Mouse (Mus musculus) heart, adult 2 months (tissue): Measurements from ENCODE around the gene Slc16a14. TPM values are rescaled to one million over a fixed set of nuclear protein-coding genes. Genes with fewer than 3 reads are reported as not detected.

Experiments
- DNase-seq, 2 experiments: peaks; one replicate each; pipeline ENCODE4 v3.0.0; 2021
- H3K27ac ChIP-seq: fragments of 200-600 bp; 2 replicates; pipeline ENCODE4 v1.8.1; 2022
- H3K27me3 ChIP-seq: fragments of 200-500 bp; 2 replicates; pipeline ENCODE4 v1.6.1; 2012; ENCODE audit warnings: mild to moderate bottlenecking, low read length, inconsistent platforms, mixed read lengths; ENCODE audit not compliant: control insufficient read depth, insufficient read depth
- H3K36me3 ChIP-seq: fragments of 200-500 bp; 2 replicates; pipeline ENCODE4 v1.6.1; 2012; ENCODE audit warnings: low read length, inconsistent platforms; ENCODE audit not compliant: control insufficient read depth, insufficient read depth
- H3K4me1 ChIP-seq: fragments of 200-500 bp; 2 replicates; pipeline ENCODE4 v1.6.1; 2011; ENCODE audit warnings: low read length; ENCODE audit not compliant: control insufficient read depth, insufficient read depth
- H3K4me3 ChIP-seq: fragments of 200-600 bp; 2 replicates; pipeline ENCODE4 v1.8.1; 2022
- H3K79me2 ChIP-seq: fragments of 200-500 bp; replicated peaks from 2 replicates; pipeline ENCODE4 v1.6.1; 2012; ENCODE audit warnings: mild to moderate bottlenecking, inconsistent platforms, low read length, moderate library complexity, mixed read lengths; ENCODE audit not compliant: control insufficient read depth, insufficient read depth
- H3K9ac ChIP-seq: fragments of 200-500 bp; 2 replicates; pipeline ENCODE4 v1.6.1; 2012; ENCODE audit warnings: low read depth, mild to moderate bottlenecking, control low read depth, inconsistent platforms, low read length, mixed read lengths
- CTCF ChIP-seq: fragments of 200-600 bp; IDR thresholded peaks from 2 replicates; pipeline ENCODE4 v1.8.1; 2022; ENCODE audit warnings: antibody characterized with exemption, mild to moderate bottlenecking, moderate library complexity
- EP300 ChIP-seq: fragments of 200-500 bp; IDR thresholded peaks from 2 replicates; pipeline ENCODE4 v1.6.1; 2011; ENCODE audit warnings: low read depth, low read length, control low read depth; ENCODE audit not compliant: insufficient read depth
- POLR2A ChIP-seq: fragments of 200-500 bp; IDR thresholded peaks from 2 replicates; pipeline ENCODE4 v1.6.1; 2011; ENCODE audit warnings: mild to moderate bottlenecking, low read depth, low read length, control low read depth; ENCODE audit not compliant: insufficient read depth
- WGBS: fragments of 180-500 bp; shearing (Covaris S2); methylation state at CpG from one replicate; pipeline ENCODE4 v1.1.7; 2018; 5-methylcytosine and 5-hydroxymethylcytosine counted together
- intact Hi-C: fragments of 180-260 bp; cut with DNase I; formaldehyde crosslinking; loops from one replicate; pipeline ENCODE4 v1.15.1; 2025
- polyA plus RNA-seq: library from polyadenylated mRNA; depleted of rRNA; stranded (reverse); fragments of >200 nt; gene quantifications from 2 replicates; pipeline ENCODE4 v1.2.3, GENCODE M21; 2012
- total RNA-seq, 2 experiments: library from RNA; stranded (reverse); gene quantifications; 2 replicates each; pipeline ENCODE4 v1.2.3; 2021

Gene Slc16a14
- total and polyA plus RNA-seq, 3 experiments, result 0.10 to 0.48 (median 0.23) TPM

DNA sequence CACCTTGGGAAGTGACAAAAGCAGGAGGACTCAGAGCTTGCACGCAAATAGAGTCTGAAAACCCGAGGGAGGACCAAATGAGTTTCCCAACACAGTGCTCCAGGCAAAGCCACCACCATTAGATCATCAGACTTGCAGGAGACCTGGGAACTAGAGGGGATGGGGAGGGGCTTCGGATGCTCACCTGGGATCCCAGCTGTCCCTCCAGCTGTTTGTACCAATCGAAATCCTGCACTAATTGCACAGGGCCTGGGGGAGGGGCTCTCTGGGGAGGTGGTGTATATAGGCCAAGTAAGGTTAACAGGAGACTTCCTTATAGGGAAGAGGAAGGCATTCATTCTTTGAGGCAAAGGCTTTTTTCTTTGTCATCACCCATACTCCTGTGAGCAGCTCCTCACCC, 66.1 kb downstream of the Slc16a14 start:
- H3K4me3 ChIP-seq, result no peak overlapping the region
- H3K27ac ChIP-seq, result no peak overlapping the region
- H3K9ac ChIP-seq, result no peak overlapping the region
- H3K79me2 ChIP-seq, result no peaks in the 10 kb centered on the region
- no peaks in the 10 kb centered on the region for H3K4me1 ChIP-seq
- no peak for TF ChIP-seq POLR2A
- no peak for TF ChIP-seq EP300
- no peak for TF ChIP-seq CTCF
- WGBS, result 62% methylated on average over 4 of the region's 4 CpGs
- no peak for DNase-seq
- no peaks in the 10 kb centered on the region for H3K36me3 ChIP-seq
- H3K27me3 ChIP-seq, result no peaks in the 10 kb centered on the region
- intact Hi-C loops, result no loop called here

GRCm38 (mm10) chr1:84868311-84868710, 66.6 kb downstream of the Slc16a14 start:
- H3K4me3 ChIP-seq, result no peak overlapping the region
- no peaks in the 10 kb centered on the region for H3K79me2 ChIP-seq
- no peaks in the 10 kb centered on the region for H3K27me3 ChIP-seq
- H3K36me3 ChIP-seq, result no peaks in the 10 kb centered on the region
- TF ChIP-seq CTCF (no peak), POLR2A (no peak), EP300 (no peak)
- H3K9ac ChIP-seq, result no peak overlapping the region
- DNase-seq, result no peak
- intact Hi-C loops, result no loop called here
- no peak overlapping the region for H3K27ac ChIP-seq
- H3K4me1 ChIP-seq, result no peaks in the 10 kb centered on the region

GRCm38 (mm10) chr1:84866706-84867230, 68.2 kb downstream of the Slc16a14 start:
- Histone ChIP-seq H3K4me3 (no peak overlapping the region), H3K79me2 (no peaks in the 10 kb centered on the region), H3K36me3 (no peaks in the 10 kb centered on the region), H3K27me3 (no peaks in the 10 kb centered on the region), H3K4me1 (no peaks in the 10 kb centered on the region), H3K9ac (no peak overlapping the region), H3K27ac (no peak overlapping the region)
- no peak for DNase-seq
- intact Hi-C loops, result no loop called here
- TF ChIP-seq EP300 (no peak), POLR2A (no peak), CTCF (no peak)
- WGBS, result 96% methylated on average over 3 of the region's 3 CpGs

DNA sequence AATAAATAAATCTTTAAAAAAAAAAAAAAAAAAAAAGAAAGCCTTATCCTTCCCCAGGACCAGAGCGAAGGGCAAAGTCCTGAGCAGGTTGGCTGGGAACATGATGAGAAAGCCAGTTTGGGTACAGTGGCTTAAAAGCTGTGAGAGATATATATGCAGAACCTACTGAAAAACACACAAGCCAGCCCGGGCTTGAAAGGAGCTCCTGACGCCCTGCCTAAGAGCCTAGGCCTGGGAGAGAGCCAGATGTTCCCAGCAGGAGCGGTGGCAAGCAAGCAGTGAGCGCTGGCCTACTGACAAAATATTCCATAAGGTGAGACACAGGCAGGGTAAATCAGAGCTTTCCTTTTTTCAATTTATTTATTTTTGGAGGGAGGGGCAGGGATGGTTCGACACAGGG, 68.7 kb downstream of the Slc16a14 start:
- Histone ChIP-seq H3K36me3 (no peaks in the 10 kb centered on the region), H3K79me2 (no peaks in the 10 kb centered on the region), H3K9ac (no peak overlapping the region), H3K4me1 (no peaks in the 10 kb centered on the region), H3K4me3 (no peak overlapping the region), H3K27me3 (no peaks in the 10 kb centered on the region), H3K27ac (no peak overlapping the region)
- DNase-seq, result no peak
- WGBS, result 89% methylated on average over 6 of the region's 6 CpGs
- intact Hi-C loops, result no loop called here
- TF ChIP-seq POLR2A (no peak), CTCF (no peak), EP300 (no peak)

GRCm38 (mm10) chr1:84864645-84865044, 70.3 kb downstream of the Slc16a14 start:
- no peak overlapping the region for H3K9ac ChIP-seq
- no peak for DNase-seq
- no peak overlapping the region for H3K27ac ChIP-seq
- TF ChIP-seq POLR2A (no peak), EP300 (no peak), CTCF (no peak)
- no peaks in the 10 kb centered on the region for H3K36me3 ChIP-seq
- no peaks in the 10 kb centered on the region for H3K27me3 ChIP-seq
- H3K79me2 ChIP-seq, result no peaks in the 10 kb centered on the region
- WGBS, result 36% methylated on average over 2 of the region's 2 CpGs
- no peak overlapping the region for H3K4me3 ChIP-seq
- no peaks in the 10 kb centered on the region for H3K4me1 ChIP-seq
- intact Hi-C loops, result no loop called here

GRCm38 (mm10) chr1:84861255-84861630, 73.7 kb downstream of the Slc16a14 start:
- TF ChIP-seq CTCF (no peak), EP300 (no peak), POLR2A (no peak)
- intact Hi-C loops, result no loop called here
- 82% methylated on average over 1 of the region's 1 CpGs for WGBS

More at GRCm38 (mm10) chr1:84861255-84861630, 73.7 kb downstream of the Slc16a14 start:
- H3K4me3 ChIP-seq, result no peak overlapping the region
- no peaks in the 10 kb centered on the region for H3K79me2 ChIP-seq
- no peaks in the 10 kb centered on the region for H3K36me3 ChIP-seq
- no peaks in the 10 kb centered on the region for H3K27me3 ChIP-seq
- H3K9ac ChIP-seq, result no peak overlapping the region
- DNase-seq, result no peak
- no peak overlapping the region for H3K27ac ChIP-seq
- H3K4me1 ChIP-seq, result no peaks in the 10 kb centered on the region
